Mouse (Mus musculus): ENCODE results near the gene Hist2h3c1.

- TF ChIP-seq ZNF384 (IDR thresholded peaks at IDR 0.05; ENCODE audit: low read depth, low read length) = no peak
- no peak for TF ChIP-seq CHD2 (IDR thresholded peaks at IDR 0.05; ENCODE audit: low read depth, low read length)
These were observed 24.8 kb upstream of the Hist2h3c1 start for GRCm38 (mm10) chr3:96221640-96222038.
